Mouse (Mus musculus) MN1 (cell line): ENCODE measurements at regions not wholly inside any gene's neighbourhood (a gene's known extent, or its start where the extent isn't known, plus 50 kb on each side); places are given as distances from the start of the nearest gene placed in this dataset.

Experiments used
- DNase-seq: peaks from one replicate; pipeline ENCODE4 v3.0.0-alpha.2; 2016; ENCODE audit warnings: low spot score

DNA sequence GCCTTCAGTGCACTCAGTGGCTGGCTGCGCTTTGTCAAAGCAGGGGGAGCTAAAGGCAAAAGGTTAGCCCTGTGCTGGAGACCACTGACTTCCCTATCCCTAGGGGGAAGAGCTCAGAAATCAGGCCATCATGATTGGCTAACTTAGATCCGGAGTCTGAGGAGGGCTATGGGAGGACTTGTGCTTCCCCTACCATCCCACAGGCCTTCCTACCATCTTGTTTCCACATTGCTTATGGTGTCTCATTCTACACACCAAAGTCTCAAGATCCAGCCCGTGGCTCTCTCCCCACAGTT is 72.9 kb upstream of the 1700024P04Rik start:
- DNase-seq, result no peak

DNA sequence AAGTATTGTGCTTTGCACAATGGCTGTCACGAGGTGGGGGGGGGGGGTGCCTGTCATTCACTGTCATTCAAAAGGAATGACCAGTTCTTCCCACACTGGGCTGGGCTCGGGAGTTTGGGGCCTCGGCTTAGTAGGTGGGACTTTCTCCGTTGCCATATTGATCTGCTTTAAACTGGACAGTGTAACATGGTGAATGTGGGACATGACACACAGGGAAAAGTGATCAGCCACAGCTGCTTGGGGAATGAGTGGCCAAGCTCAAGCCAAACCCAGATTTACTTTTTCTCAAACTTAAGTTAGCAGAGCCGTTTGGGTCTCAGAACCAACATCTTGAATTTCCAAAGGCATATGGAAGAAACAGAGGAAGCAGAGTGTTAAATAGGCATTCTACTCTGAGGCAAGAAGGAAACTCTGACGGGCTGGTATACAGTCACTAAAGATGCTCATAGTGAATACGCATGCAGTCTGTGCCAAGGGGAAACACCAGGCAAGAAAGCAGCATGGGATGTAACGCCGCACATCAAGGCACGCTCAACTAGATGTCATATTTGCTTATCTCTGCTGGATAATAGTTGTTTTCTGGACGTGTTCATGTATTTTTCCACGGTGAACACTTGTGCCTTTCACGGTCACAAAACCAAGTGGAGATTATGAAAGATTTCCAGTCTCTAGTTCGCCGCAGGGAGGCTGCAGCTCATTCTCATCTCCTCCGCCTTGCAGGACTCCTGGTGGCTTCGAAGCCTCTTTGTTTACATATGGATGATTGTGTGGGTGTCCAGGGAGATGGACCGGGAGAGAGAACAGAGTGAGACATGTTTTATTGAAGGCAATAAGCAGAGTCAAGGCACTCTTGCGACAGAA is 72.3 kb upstream of the 1700024P04Rik start:
- DNase-seq, result peak; percentile 44

DNA sequence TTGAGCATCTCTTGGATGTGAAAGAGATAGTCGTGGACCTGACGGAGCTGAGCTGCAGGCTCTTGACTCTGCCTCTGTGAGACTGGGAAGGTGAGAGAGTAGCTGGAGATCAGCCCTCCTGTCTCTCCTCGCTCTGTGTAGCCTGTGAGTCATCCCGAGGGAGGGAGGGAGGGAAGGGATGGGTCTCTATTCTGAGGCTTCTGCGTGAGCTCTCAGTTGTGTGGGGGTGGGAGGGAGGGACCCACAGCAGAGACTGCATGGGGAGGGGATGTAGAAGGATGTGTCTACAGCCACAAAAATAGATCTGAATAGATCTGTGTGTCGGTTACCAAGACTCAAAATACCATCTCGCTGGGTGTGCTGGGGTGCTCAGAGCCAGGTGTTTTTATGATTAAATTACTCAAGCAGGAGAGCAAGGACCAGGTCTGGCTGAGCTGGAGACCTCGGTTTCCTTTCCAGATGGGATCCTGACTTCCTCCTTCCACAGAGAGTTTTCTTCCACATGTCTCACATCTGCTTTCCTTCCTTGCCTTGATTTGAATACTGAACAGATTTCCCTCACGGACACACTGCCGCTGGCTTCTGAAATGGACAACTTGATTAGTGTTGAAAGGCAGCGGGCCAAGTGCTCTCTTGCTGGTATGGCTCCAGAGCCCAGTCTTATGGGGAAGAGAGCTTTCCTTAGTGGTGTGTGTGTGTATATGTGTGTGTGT is 71.4 kb upstream of the 1700024P04Rik start:
- peak; percentile 83 for DNase-seq

DNA sequence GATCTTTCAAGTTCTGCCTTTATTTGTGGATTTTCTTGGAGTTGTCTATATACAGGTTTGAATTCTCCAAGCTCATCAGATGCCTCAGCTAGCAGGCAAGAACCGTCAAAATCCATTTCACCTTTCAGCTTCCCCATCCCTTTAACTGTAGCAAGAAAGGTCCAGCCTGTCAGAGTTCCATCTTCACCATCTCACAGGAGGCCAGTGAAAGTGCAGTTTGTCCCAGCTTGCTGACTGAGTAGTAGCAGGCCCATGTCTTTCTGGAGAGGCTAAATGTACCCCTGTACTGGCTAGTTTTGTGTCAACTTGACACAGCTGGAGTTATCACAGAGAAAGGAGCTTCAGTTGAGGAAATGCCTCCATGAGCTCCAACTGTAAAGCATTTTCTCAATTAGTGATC is 67.7 kb upstream of the 1700024P04Rik start:
- no peak for DNase-seq

DNA sequence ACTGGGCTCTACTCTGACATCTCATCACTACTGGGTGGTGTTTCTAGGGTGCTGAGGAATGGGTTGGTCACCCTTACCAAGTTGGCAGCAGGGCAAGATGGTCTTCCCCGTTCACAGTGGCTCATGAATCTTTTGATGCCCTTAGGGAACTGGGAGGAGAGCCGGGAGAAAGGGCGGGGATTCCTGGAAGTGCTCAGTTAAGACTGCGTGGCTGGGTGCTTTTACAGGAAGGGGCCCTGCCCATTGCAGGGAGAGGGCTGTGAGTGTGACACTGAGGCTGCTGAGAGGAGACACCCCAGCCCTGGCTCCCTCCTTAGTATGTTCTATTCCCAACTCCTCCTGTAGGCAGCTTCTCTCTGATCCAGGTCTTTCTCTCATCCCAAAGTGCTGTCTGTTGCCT is 65.3 kb upstream of the 1700024P04Rik start:
- no peak for DNase-seq

DNA sequence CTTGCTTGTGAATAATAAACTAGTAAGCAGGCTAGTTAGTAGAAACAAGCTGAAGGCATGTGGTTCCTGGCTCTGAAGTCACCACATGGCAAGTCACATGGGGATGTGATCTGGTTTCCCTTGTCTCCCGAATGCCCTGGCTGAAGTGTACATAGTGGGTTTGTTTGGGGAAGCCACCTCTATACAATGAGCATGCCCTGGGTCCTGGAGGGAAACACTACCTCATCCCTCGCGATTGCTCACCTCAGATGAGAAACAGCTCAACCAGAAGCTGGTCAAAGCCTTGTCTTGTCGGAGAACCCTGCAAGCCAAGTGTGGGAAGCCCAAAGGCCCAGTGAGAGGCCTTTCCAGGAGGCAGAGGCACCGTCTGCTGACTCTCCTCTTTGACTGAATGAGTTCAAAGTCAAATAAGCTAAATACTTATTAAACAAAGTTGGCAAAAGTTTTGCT is 64.3 kb upstream of the 1700024P04Rik start:
- no peak for DNase-seq

DNA sequence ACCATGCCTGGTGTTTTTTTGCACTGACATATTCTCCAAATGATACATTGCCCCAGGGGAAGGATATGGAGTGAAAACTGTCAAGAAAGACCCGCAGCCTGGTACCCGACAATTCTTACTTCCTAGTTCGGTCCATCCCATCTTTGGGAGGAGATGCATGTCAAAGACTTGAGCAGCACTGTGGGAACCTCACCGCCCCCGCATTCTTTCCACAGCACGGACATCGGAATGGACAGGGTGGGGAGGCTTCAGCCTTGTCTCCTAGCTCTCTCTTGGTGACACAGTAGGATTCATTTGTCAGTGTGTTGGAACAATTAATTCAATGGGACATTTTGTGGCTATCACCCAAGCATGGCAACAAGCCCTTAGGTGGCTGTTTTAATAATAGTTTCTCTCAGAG is 62.9 kb upstream of the 1700024P04Rik start:
- DNase-seq, result no peak

DNA sequence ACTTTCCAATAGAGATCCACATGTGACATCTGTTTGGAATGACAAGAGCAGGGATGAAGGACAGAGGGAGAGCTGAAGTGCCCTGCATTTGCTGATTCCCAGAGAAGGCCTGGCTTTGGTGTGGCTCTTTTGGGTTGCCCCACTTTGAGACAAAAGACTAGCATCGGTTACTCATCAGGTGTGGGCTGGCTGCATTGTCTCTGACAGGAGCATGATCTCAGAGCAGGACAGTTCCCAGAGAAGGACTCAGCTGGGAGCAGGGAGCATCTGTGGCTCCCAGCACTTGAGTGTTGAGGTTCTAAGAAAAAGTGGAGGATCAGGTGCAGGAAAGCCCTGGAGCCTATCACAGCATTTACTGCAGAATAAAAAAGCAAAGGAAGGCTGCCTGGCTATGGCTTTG is 62.4 kb upstream of the 1700024P04Rik start:
- DNase-seq, result no peak

DNA sequence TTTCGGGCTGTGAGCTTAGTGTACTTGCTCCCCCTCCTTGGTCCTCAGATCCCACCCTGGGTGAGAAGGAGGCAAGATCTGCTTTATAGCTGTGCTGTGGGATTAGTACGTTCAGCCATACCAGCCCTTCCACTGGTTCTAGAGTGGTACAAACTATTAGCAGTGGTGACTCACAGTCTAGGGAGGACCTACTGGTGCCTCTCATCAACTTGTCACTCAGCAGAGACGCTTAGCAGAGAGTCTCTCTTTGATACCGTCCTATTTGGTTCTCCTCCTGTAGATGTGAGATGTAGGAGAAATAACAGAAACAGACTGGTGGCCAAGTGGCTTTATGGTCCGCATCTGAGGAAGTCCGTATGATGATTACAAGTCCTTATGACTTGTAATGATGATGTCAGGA is 57.7 kb upstream of the 1700024P04Rik start:
- DNase-seq, result no peak

DNA sequence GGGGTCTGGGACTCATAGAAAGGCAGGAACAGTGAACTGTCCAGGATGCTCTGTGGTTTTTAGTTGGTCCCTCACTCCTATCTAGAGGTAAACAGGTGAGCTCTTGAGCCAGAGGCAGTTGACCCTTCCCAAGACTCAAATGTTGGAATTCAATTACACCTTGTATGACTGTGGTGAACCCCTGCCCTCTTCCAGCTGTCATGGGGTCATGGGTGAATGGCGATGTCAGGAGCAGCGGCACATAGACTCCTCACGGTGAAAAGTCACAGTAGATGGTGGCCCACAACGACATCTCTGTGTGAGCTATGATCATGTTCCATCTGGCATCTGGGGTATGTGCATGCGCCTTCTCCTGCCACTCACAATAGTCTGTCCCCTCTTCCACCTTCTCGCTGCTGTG is 56.9 kb upstream of the 1700024P04Rik start:
- no peak for DNase-seq

DNA sequence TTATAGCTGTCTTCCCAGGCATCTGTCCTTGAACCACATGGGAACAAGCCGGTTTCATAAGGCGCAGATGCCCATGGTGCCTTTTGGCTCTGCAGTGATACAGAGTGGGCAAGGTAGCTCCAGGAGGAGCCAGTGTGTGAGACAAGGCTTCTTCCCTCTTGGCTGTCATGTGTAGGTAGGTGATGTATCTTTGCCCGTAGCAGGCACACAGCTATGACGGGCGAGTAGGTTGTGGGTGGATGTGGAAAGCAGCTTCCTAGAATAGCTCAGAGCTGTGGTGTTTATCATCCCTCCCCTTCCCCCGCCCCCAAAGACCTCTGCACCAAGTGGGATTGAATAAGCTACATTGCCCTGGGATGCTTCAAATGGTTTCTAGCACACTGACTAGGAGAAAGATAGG is 56.5 kb upstream of the 1700024P04Rik start:
- DNase-seq, result no peak

DNA sequence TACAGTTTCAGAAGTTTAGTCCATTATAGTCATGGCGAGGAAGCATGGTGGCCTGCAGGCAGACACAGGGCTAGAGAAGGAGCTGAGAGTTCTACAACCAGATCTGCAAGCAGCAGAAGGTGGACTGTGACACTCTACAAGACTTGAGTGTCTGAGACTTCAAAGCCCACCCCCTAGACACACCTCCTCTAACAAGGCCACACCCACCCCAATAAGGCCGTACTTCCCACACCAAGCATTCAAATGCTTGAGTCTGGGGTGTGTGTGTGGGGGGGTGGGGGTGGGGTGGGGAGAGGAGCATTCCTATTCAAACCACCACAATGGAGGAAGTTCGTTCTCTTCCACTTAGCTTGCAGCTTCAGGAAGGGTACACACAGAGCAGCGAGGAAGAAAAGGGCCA is 55.8 kb upstream of the 1700024P04Rik start:
- no peak for DNase-seq

DNA sequence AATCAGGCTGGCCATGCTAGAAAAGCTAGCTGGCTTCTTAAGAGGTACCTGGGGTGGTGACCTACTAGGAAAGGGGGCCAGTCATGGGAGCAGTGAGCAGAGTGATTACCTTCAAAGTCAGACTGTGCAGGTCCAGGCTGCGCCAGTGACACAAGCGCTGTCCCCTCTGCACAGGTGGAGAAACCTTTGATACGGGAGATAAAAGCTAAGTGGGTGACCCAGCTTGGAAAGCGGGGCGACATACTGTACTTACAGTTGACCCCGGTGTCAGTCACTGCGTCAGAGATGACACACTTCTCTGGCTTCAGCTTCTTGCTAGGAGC is 54.7 kb upstream of the 1700024P04Rik start:
- no peak for DNase-seq

DNA sequence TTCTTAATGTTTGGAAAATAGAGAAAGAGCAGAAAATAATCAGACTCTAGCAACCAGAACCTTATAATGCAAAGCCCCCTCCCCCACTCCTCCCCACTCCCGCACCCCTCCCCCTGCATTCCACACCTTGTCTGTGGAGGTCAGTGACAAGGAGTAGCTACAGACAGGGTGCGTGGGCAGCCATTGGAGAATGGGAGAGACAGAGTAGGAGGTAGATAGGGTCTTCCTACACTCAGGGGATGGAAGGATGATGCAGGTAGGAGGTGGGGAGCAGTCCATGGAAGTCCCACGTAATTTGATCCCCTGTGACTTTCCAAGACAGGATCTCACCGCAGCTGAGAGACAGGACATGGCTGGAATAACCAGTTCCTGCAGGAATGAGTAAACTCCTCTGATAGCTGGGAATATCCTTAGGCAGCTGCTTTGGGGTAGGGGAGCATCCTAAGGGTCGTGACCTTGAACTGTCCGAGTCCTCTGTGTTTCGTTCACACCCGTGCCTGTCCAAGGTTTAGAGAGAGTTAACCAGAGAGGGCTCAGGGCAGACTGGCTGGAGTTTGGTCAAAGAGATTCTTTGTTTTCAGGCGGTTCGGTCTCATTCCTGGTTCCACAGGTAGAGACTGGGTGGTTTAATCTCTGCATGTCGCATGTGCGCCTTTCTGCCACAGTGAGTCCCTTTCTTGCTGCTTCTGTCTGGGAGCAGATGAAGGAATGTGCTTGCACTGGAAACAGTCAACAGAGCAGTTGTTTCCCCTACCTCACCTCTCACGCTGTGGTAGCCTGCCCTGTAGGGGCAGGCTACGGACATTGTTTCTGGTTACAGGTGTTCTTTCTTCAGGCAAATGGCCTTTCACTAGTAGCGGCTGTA is 54.1 kb upstream of the 1700024P04Rik start:
- DNase-seq, result no peak

DNA sequence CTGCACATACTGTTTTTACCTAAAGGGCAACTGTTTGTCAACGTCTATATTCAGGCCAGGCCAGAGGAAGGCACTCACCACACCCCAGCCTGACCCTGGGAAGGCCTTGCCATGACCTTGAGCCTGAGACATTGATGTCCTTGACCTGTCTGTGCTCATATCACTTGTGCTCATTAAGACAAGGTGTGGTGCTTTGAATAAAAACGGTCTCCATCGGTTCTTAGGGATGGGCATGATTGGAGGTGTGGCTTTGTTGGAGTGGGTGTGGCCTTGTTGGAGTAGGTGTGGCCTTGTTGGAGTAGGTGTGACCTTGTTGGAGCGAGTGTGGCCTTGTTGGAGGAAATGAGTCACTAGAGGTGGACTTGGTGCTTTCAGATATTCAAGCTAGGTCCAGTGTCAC is 52.8 kb upstream of the 1700024P04Rik start:
- DNase-seq, result no peak
